Mouse (Mus musculus) brown adipose tissue, adult 24 weeks (tissue): ENCODE measurements around the gene Grk1. TPM values are rescaled to one million over a fixed set of nuclear protein-coding genes. Genes with fewer than 3 reads are reported as not detected.

Source experiments
- polyA plus RNA-seq: library from polyadenylated mRNA; stranded (reverse); fragments of >200 nt; gene quantifications from 2 replicates; pipeline ENCODE4 v1.2.4, GENCODE M21; 2012; ENCODE audit not compliant: missing spikeins, insufficient read depth, insufficient read length

Grk1 gene
- polyA plus RNA-seq, 1 experiment = not detected

Other genes with a start within 250 kb of the Grk1 start
- gene Lamp1, start 245.9 kb upstream of the Grk1 start, polyA plus RNA-seq = 398 and 413 TPM in 2 replicates
- gene Grtp1, start 204.5 kb upstream of the Grk1 start, polyA plus RNA-seq = 33.7 and 45.2 TPM in 2 replicates
- 15.6 and 22.8 TPM in 2 replicates for gene Adprhl1, start 150.9 kb upstream of the Grk1 start, polyA plus RNA-seq
- gene Dcun1d2, start 117.0 kb upstream of the Grk1 start, polyA plus RNA-seq = 21.1 and 24.8 TPM in 2 replicates
- 22.9 and 25.9 TPM in 2 replicates for gene Tmco3, start 116.9 kb upstream of the Grk1 start, polyA plus RNA-seq
- 32.5 and 34.6 TPM in 2 replicates for gene Tfdp1, start 66.3 kb upstream of the Grk1 start, polyA plus RNA-seq
- gene Atp4b, start 8.3 kb upstream of the Grk1 start, polyA plus RNA-seq = 12.8 and 22.6 TPM in 2 replicates
- gene Tmem255b, start 30.1 kb downstream of the Grk1 start, polyA plus RNA-seq = 1.4 and 1.7 TPM in 2 replicates
- 29.5 and 31.0 TPM in 2 replicates for gene Gas6, start 89.4 kb downstream of the Grk1 start, polyA plus RNA-seq
- gene 1700029H14Rik, start 157.4 kb downstream of the Grk1 start, polyA plus RNA-seq = not detected in 2 replicates